Mouse (Mus musculus): ENCODE results near the gene D11Wsu47e. TPM values are rescaled to one million over a fixed set of nuclear protein-coding genes. Genes with fewer than 3 reads are reported as not detected.

Gene D11Wsu47e
- polyA plus RNA-seq, 1 experiment from 2014 or later, result 9.5 TPM

DNA sequence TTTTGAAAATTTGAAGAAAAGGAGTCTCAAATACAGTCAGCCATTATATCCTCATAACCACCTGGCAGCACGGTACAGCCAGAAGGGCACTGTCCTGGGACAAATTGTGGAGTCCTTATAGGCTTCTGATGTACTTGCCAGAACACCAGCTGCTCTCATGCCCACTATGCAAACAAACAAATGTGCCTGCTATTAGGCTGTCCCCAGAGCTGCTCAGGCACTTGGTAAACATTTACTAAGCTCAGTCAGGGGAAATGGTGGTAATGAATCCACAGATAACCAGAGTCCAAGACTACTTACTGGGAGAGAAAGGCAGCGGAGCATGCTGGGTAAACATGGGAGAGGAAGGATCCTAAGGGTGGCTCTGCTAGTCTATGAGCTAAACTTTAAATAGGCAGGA lies 17.1 kb upstream of the D11Wsu47e start:
- no peak for ATAC-seq (ENCODE audit: low read depth)

GRCm38 (mm10) chr11:113667704-113668103 lies 16.5 kb upstream of the D11Wsu47e start:
- no peak for DNase-seq
- WGBS (ENCODE audit: insufficient replicate concordance), result 70% methylated on average over 4 of the region's 4 CpGs
- Histone ChIP-seq H3K4me3 (replicated peaks) (no peak overlapping the region), H3K4me2 (no peak overlapping the region), H3K27me3 (no peaks in the 10 kb centered on the region), H3K36me3 (peaks cover 91% of the 10 kb centered on the region), H3K4me1 (replicated peaks) (peaks cover 70% of the 10 kb centered on the region), H3K9ac (0 out of 2 replicates have a peak overlapping the region, but pooled peaks have one; percentile 57), H3K9me3 (replicated peaks) (no peaks in the 10 kb centered on the region), H3K27ac (peak overlapping the region; percentile 82)
- no peak for ATAC-seq (ENCODE audit: low read depth)

More for the DNA sequence above, 17.1 kb upstream of the D11Wsu47e start:
- Histone ChIP-seq H3K9me3 (replicated peaks) (no peaks in the 10 kb centered on the region), H3K27me3 (no peaks in the 10 kb centered on the region), H3K4me2 (peak overlapping the region; percentile 56), H3K36me3 (peaks cover 91% of the 10 kb centered on the region), H3K4me3 (replicated peaks) (peak overlapping the region; percentile 20; the same call in 1 of the 2 replicates), H3K4me1 (replicated peaks) (peaks cover 65% of the 10 kb centered on the region), H3K9ac (peak overlapping the region; percentile 57; the same call in 1 of the 2 replicates), H3K27ac (peak overlapping the region; percentile 82)
- no peak for DNase-seq
- 78% methylated on average over 2 of the region's 2 CpGs for WGBS (ENCODE audit: insufficient replicate concordance)

DNA sequence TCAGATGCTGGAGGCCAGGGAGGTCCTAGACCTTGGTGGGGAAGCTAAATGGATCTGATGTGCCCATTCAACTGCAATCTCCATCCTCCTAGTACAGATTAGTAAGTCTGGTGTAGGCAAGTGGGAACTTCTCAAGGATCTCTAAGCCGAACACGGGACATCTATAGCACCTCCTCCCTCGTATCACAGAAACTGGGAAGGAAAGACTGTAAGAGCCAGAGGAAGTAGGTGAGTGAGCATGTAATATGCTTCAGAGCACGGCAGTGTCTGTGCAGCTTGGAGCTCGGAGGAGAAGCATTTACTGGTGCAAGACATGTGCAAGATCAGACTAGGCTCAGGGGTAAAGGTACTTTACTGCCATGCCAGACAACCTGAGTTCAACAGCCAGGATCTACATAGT lies 15.4 kb upstream of the D11Wsu47e start:
- no peak overlapping the region for H3K9ac ChIP-seq
- no peak overlapping the region for H3K4me3 ChIP-seq (replicated peaks)
- WGBS (ENCODE audit: insufficient replicate concordance), result 84% methylated on average over 5 of the region's 5 CpGs
- no peaks in the 10 kb centered on the region for H3K27me3 ChIP-seq
- H3K4me2 ChIP-seq, result no peak overlapping the region
- peak overlapping the region; percentile 82; the same call in 1 of the 2 replicates for H3K27ac ChIP-seq
- H3K36me3 ChIP-seq, result peaks cover 91% of the 10 kb centered on the region
- H3K9me3 ChIP-seq (replicated peaks), result no peaks in the 10 kb centered on the region
- peaks cover 77% of the 10 kb centered on the region for H3K4me1 ChIP-seq (replicated peaks)
- DNase-seq (no peak), ATAC-seq (ENCODE audit: low read depth) (no peak)

- no peak overlapping the region for H3K9ac ChIP-seq
- peaks cover 91% of the 10 kb centered on the region for H3K36me3 ChIP-seq
- no peak overlapping the region for H3K4me3 ChIP-seq (replicated peaks)
- no peak overlapping the region for H3K4me2 ChIP-seq
- peaks cover 78% of the 10 kb centered on the region for H3K4me1 ChIP-seq (replicated peaks)
- H3K9me3 ChIP-seq (replicated peaks), result no peaks in the 10 kb centered on the region
- peak overlapping the region; percentile 45; the same call in 1 of the 2 replicates for H3K27ac ChIP-seq
- H3K27me3 ChIP-seq, result no peaks in the 10 kb centered on the region
- ATAC-seq (ENCODE audit: low read depth) (peak; percentile 28; the same call in 1 of the 2 replicates), DNase-seq (no peak)
- 40% methylated on average over 4 of the region's 4 CpGs for WGBS (ENCODE audit: insufficient replicate concordance)
Measured at GRCm38 (mm10) chr11:113669711-113670110, 14.5 kb upstream of the D11Wsu47e start.

- Histone ChIP-seq H3K36me3 (peaks cover 97% of the 10 kb centered on the region), H3K27ac (no peak overlapping the region), H3K9me3 (replicated peaks) (no peaks in the 10 kb centered on the region), H3K4me3 (replicated peaks) (no peak overlapping the region), H3K9ac (no peak overlapping the region), H3K27me3 (no peaks in the 10 kb centered on the region), H3K4me2 (no peak overlapping the region), H3K4me1 (replicated peaks) (peaks cover 55% of the 10 kb centered on the region)
- DNase-seq, result no peak
- 96% methylated on average over 4 of the region's 4 CpGs for WGBS (ENCODE audit: insufficient replicate concordance)
- ATAC-seq (ENCODE audit: low read depth), result no peak
Measured at GRCm38 (mm10) chr11:113673614-113674013, 10.6 kb upstream of the D11Wsu47e start.

GRCm38 (mm10) chr11:113674595-113674994 lies 9.6 kb upstream of the D11Wsu47e start:
- peaks cover 91% of the 10 kb centered on the region for H3K36me3 ChIP-seq
- H3K27ac ChIP-seq, result no peak overlapping the region
- WGBS (ENCODE audit: insufficient replicate concordance), result 88% methylated on average over 5 of the region's 5 CpGs
- no peaks in the 10 kb centered on the region for H3K27me3 ChIP-seq
- DNase-seq (no peak), ATAC-seq (ENCODE audit: low read depth) (no peak)
- H3K4me1 ChIP-seq (replicated peaks), result peaks cover 53% of the 10 kb centered on the region
- H3K9ac ChIP-seq, result no peak overlapping the region
- H3K4me2 ChIP-seq, result no peak overlapping the region
- no peak overlapping the region for H3K4me3 ChIP-seq (replicated peaks)
- H3K9me3 ChIP-seq (replicated peaks), result no peaks in the 10 kb centered on the region

- Histone ChIP-seq H3K27me3 (no peaks in the 10 kb centered on the region), H3K4me2 (no peak overlapping the region), H3K36me3 (peaks cover 74% of the 10 kb centered on the region), H3K4me1 (replicated peaks) (peaks cover 56% of the 10 kb centered on the region), H3K9ac (no peak overlapping the region), H3K27ac (no peak overlapping the region), H3K4me3 (replicated peaks) (no peak overlapping the region), H3K9me3 (replicated peaks) (no peaks in the 10 kb centered on the region)
- WGBS (ENCODE audit: insufficient replicate concordance), result 92% methylated on average over 2 of the region's 2 CpGs
- ATAC-seq (ENCODE audit: low read depth) (no peak), DNase-seq (no peak)
Measured at GRCm38 (mm10) chr11:113676847-113677246, 7.4 kb upstream of the D11Wsu47e start.

GRCm38 (mm10) chr11:113677378-113677777 lies 6.8 kb upstream of the D11Wsu47e start:
- H3K4me1 ChIP-seq (replicated peaks), result peaks cover 58% of the 10 kb centered on the region
- 98% methylated on average over 2 of the region's 2 CpGs for WGBS (ENCODE audit: insufficient replicate concordance)

DNA sequence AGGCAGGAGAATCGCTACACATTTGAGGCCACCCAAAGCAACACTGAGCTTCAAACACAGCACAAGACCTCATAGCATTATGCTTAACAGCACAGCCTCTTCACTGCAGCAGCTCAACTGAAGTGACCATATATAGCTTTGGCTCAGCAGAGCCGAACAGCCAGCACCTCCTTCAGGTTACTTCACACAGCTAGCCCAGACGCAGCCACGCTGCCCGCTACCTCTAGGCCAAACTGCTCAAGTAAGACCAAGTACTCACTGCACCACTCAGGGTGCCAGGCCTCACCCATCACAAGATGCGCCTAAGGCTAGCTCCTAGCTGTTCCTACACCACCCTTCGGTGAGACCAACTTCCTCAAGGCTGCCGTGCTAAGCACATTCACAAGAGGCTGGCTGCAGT lies 5.8 kb upstream of the D11Wsu47e start:
- ATAC-seq (ENCODE audit: low read depth) (no peak), DNase-seq (no peak)
- no peaks in the 10 kb centered on the region for H3K9me3 ChIP-seq (replicated peaks)
- no peak overlapping the region for H3K4me3 ChIP-seq (replicated peaks)
- H3K9ac ChIP-seq, result peak overlapping the region; percentile 11
- peaks cover 55% of the 10 kb centered on the region for H3K4me1 ChIP-seq (replicated peaks)
- H3K27me3 ChIP-seq, result no peaks in the 10 kb centered on the region
- peak overlapping the region; percentile 0; the same call in 1 of the 2 replicates for H3K4me2 ChIP-seq
- peaks cover 59% of the 10 kb centered on the region for H3K36me3 ChIP-seq
- H3K27ac ChIP-seq, result peak overlapping the region; percentile 21; the same call in 1 of the 2 replicates
- 78% methylated on average over 8 of the region's 8 CpGs for WGBS (ENCODE audit: insufficient replicate concordance)

More at GRCm38 (mm10) chr11:113677378-113677777, 6.8 kb upstream of the D11Wsu47e start:
- Histone ChIP-seq H3K4me2 (no peak overlapping the region), H3K27ac (no peak overlapping the region), H3K27me3 (no peaks in the 10 kb centered on the region), H3K9ac (no peak overlapping the region), H3K36me3 (peaks cover 69% of the 10 kb centered on the region), H3K9me3 (replicated peaks) (no peaks in the 10 kb centered on the region), H3K4me3 (replicated peaks) (no peak overlapping the region)
- ATAC-seq (ENCODE audit: low read depth) (no peak), DNase-seq (no peak)

- Histone ChIP-seq H3K27ac (peak overlapping the region; percentile 99), H3K4me1 (replicated peaks) (peaks cover 63% of the 10 kb centered on the region), H3K4me2 (peak overlapping the region; percentile 89), H3K9me3 (replicated peaks) (no peaks in the 10 kb centered on the region), H3K36me3 (peaks cover 33% of the 10 kb centered on the region), H3K27me3 (no peaks in the 10 kb centered on the region), H3K9ac (peak overlapping the region; percentile 98), H3K4me3 (replicated peaks) (peak overlapping the region; percentile 98)
- DNase-seq, result peak; percentile 82
- ATAC-seq (ENCODE audit: low read depth), result peak; percentile 69
- WGBS (ENCODE audit: insufficient replicate concordance), result 27% methylated on average over 2 of the region's 2 CpGs
Measured at GRCm38 (mm10) chr11:113680954-113681353, 3.3 kb upstream of the D11Wsu47e start.

DNA sequence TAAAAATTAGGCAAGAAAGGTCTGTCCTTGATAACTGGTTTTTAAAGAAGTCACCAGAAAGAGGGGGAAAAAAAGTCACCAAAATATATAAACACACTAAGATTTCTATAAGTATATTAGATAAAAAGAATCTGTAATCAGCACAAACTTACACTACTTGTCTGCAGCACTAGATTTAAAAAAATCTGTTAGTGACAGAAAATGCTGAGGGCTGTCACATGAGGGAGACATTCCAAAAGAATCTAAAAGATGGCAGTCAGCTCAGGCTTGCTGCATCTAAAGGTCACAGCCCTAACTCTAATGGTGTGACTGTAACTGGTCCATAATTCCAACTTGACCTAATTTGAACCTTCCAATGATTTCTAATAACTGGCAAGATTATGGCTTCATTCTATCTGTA lies 2.2 kb upstream of the D11Wsu47e start:
- no peak for ATAC-seq (ENCODE audit: low read depth)
- peak overlapping the region; percentile 98 for H3K4me3 ChIP-seq (replicated peaks)

More for the DNA sequence above, 2.2 kb upstream of the D11Wsu47e start:
- Histone ChIP-seq H3K9ac (peak overlapping the region; percentile 98), H3K4me2 (peak overlapping the region; percentile 89), H3K36me3 (peaks cover 23% of the 10 kb centered on the region), H3K4me1 (replicated peaks) (peaks cover 72% of the 10 kb centered on the region), H3K9me3 (replicated peaks) (no peaks in the 10 kb centered on the region), H3K27me3 (no peaks in the 10 kb centered on the region), H3K27ac (peak overlapping the region; percentile 99)
- no peak for DNase-seq
